Mouse (Mus musculus): Measurements from ENCODE around the gene Zfp819. TPM values are rescaled to one million over a fixed set of nuclear protein-coding genes. Genes with fewer than 3 reads are reported as not detected.
A peak's percentile ranks its signal among the peaks of the same experiment; 100 is the strongest.

Zfp819 gene
- 0.25 and 0.27 TPM in 2 replicates for polyA plus RNA-seq (2015; fragmentation: Nextera tagmentation; extraction: Ambion mirVana)

DNA sequence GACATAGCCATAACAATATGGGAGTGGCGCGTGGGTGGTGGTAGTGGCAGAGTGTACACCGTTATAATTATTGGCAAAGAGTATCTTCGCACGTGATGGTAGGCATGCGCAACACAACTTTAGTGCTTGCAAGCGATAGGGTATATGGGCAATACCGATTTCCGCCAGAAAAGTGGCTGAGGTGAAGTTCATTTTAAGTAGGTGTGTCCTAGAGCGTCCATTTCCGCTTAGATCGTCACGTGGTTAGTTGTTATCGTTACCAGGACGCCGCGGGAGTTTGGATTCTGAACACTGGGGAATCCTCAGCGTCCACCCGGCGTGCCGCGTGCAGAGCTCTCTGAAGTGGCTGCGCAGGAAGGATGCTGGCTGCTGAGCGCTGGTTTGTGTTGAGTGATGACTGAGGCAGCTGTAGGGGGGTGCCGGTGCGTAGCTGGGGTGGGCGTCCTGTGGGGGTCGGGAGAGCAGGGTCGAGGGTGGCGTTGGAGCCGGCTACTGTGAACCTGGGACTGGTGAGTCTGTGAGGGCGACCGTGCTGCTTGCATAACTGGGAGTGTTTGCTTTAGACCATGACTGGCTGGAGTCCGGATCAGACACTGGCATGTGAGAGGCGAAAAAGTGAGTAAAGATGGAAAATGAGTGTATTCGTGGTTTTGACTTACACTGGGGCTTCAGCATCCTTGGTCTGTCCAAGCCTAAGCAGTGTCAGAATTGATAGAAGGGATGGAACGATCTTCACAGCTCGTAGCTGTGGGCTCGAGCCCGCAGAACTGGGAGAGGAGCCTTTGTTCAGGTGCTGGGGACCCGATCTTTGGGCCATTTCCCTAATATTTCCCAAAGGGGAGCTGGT is at the start of gene Zfp819:
Zfp819 (plus strand) TSS at position 274 of the 847 bp plus-strand sequence.
- no peaks in the 10 kb centered on the region for H3K9me3 ChIP-seq
- no peak within 1 kb of the TSS for H3K27ac ChIP-seq (replicated peaks)
- peak; percentile 90 for ATAC-seq (replicated peaks)

DNA sequence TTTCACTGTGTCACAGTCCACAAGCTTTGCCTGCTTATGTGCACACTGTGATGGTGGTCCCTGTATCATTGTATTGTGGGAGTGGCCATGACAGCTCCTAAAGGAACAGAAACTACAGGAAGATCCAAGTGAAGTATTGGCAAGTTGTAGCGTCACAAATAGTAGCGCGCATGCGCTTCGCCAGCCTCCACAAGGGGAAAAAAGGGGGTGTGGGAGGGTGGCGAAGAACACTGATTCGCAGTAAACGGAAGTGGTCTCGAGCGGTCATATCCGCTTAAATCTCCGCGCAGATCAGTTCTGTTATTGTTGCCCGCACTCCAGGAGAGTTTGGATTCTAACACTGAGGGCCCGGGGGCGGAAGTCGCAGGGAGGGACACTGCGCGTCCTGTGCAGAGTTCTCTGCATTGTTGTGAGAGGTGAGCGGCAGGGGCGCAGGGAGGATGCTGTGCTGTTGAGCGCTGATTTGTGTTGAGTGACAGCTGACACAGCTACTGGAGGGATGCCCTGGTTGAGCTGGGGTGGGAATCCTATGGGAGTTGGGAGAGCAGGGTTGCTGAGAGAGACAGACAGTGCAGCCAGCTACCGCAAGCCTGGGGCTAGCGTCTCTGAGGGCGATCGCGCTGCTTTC is 44.8 kb upstream of the Zfp819 start, which contains the start of gene Zfp658:
Zfp658 (plus strand) TSS at position 251 of the 628 bp plus-strand sequence.
- Histone ChIP-seq H3K4me1 (peaks cover 21% of the 10 kb centered on the region), H3K4me3 (peak within 1 kb of the TSS; percentile 54), H3K9ac (replicated peaks) (peak within 1 kb of the TSS; percentile 64), H3K9me3 (no peaks in the 10 kb centered on the region), H3K27me3 (no peaks in the 10 kb centered on the region), H3K4me2 (replicated peaks) (peak within 1 kb of the TSS; percentile 69), H3K36me3 (peaks cover 24% of the 10 kb centered on the region), H3K27ac (replicated peaks) (peak within 1 kb of the TSS; percentile 85)
- under 1% methylated on average over 27 of the region's 27 CpGs for whole genome bisulfite sequencing
- ATAC-seq (replicated peaks) = peak; percentile 96

More for the DNA sequence above, at the start of gene Zfp819:
- WGBS = 14% methylated on average over 41 of the region's 41 CpGs
- peak within 1 kb of the TSS; percentile 67 for H3K4me2 ChIP-seq (replicated peaks)
- peak within 1 kb of the TSS; percentile 28; the same call in 1 of the 2 replicates for H3K9ac ChIP-seq (replicated peaks)
- H3K4me3 ChIP-seq = peak within 1 kb of the TSS; percentile 43
- H3K4me1 ChIP-seq = peaks cover 8% of the 10 kb centered on the region; the same call in 1 of the 2 replicates
- no peaks in the 10 kb centered on the region for H3K27me3 ChIP-seq
- no peaks in the 10 kb centered on the region for H3K36me3 ChIP-seq

- ATAC-seq (replicated peaks) = peak; percentile 6; the same call in 1 of the 2 replicates
- peak overlapping the region; percentile 69 for H3K4me2 ChIP-seq (replicated peaks)
- WGBS = under 1% methylated on average over 10 of the region's 10 CpGs
These were observed 44.3 kb upstream of the Zfp819 start for GRCm38 (mm10) chr7:43562651-43563070.

DNA sequence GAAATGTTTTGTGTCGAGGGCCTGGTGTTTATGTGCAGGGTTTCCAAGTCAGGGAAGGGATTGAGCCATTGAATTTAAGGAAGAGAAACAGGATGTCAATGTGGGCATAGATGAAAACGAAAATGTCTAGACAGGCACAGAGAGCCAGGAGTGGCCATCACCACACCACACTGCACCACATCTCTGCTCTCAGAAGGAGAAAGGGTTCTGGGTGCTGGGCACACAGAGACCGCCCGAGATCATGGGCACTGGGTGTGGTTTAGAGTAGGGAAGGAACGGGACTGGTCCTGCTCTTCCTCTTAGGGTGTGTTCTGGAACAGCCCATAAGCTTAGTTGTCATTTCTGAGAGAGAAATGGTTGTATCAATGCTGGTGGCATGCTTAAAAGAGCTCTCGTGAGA is 43.7 kb upstream of the Zfp819 start:
- H3K4me1 ChIP-seq = peaks cover 21% of the 10 kb centered on the region
- H3K9ac ChIP-seq (replicated peaks) = peak overlapping the region; percentile 64
- no peaks in the 10 kb centered on the region for H3K27me3 ChIP-seq
- H3K4me2 ChIP-seq (replicated peaks) = peak overlapping the region; percentile 69
- peaks cover 35% of the 10 kb centered on the region for H3K36me3 ChIP-seq
- no peak overlapping the region for H3K27ac ChIP-seq (replicated peaks)
- ATAC-seq (replicated peaks) = no peak
- no peaks in the 10 kb centered on the region for H3K9me3 ChIP-seq
- H3K4me3 ChIP-seq = peak overlapping the region; percentile 54
- 46% methylated on average over 6 of the region's 6 CpGs for WGBS

More at GRCm38 (mm10) chr7:43562651-43563070, 44.3 kb upstream of the Zfp819 start:
- H3K9me3 ChIP-seq = no peaks in the 10 kb centered on the region
- peak overlapping the region; percentile 54 for H3K4me3 ChIP-seq
- peaks cover 21% of the 10 kb centered on the region for H3K4me1 ChIP-seq
- H3K9ac ChIP-seq (replicated peaks) = peak overlapping the region; percentile 64
- H3K36me3 ChIP-seq = peaks cover 29% of the 10 kb centered on the region
- H3K27ac ChIP-seq (replicated peaks) = peak overlapping the region; percentile 85
- no peaks in the 10 kb centered on the region for H3K27me3 ChIP-seq

DNA sequence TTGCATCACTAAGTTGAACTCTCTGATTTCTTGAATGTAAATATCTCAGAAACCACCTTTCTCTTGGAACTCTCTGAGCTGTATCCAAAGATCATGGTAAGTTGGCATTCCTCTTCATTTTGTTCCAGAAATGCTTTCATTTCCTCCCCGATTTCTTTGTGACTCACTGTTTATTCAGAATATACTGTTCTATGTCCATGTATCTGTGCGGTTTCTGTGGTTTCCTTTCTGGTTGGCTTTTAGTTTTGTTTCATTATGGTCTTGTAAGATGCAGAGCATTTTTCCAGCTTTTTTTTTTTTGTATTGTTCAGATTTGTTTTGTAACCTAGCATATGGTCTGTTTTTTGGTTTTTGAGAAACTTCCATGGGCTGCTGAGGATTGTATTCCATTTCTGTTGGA is 35.8 kb upstream of the Zfp819 start:
- Histone ChIP-seq H3K4me2 (replicated peaks) (no peak overlapping the region), H3K27me3 (no peaks in the 10 kb centered on the region), H3K4me3 (no peak overlapping the region), H3K9me3 (no peaks in the 10 kb centered on the region), H3K9ac (replicated peaks) (no peak overlapping the region), H3K4me1 (no peaks in the 10 kb centered on the region), H3K36me3 (peaks cover 80% of the 10 kb centered on the region), H3K27ac (replicated peaks) (no peak overlapping the region)
- 95% methylated on average over 2 of the region's 2 CpGs for WGBS
- ATAC-seq (replicated peaks) = no peak

- Histone ChIP-seq H3K4me2 (replicated peaks) (peak within 1 kb of the TSS; percentile 73), H3K27ac (replicated peaks) (peak within 1 kb of the TSS; percentile 87), H3K9me3 (no peaks in the 10 kb centered on the region), H3K36me3 (peaks cover 23% of the 10 kb centered on the region), H3K9ac (replicated peaks) (peak within 1 kb of the TSS; percentile 78), H3K4me1 (peaks cover 23% of the 10 kb centered on the region), H3K4me3 (peak within 1 kb of the TSS; percentile 64), H3K27me3 (no peaks in the 10 kb centered on the region)
- under 1% methylated on average over 37 of the region's 37 CpGs for WGBS
- ATAC-seq (replicated peaks) = peak; percentile 99
These were observed 27.4 kb upstream of the Zfp819 start, which contains the start of gene Zfp719 for GRCm38 (mm10) chr7:43579440-43580171. Gene Zfp719, plus strand, starts transcription at chr7:43579610.

DNA sequence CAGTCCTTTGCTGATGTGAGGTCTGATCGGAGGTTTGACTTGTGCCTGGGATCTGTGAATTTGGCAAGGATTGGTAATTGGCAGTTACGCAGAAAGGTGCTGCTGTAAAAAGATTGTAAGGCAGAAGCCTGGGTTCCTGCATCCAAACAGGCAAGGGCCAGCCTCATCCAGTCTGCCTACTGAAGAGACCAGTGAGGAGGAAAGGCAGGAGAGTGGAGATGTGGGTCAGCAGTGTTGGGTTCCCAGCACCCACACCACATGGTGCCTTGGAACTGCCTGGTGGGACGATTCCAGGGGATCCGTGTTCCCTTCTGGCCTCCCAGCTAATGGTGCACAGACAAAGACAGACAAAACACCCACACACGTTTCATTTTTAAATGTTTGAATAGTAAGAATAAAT is 26.4 kb upstream of the Zfp819 start:
- peak overlapping the region; percentile 78 for H3K9ac ChIP-seq (replicated peaks)
- 64% methylated on average over 5 of the region's 5 CpGs for WGBS
- H3K36me3 ChIP-seq = peaks cover 23% of the 10 kb centered on the region
- H3K27ac ChIP-seq (replicated peaks) = no peak overlapping the region
- H3K4me1 ChIP-seq = peaks cover 23% of the 10 kb centered on the region
- H3K4me3 ChIP-seq = peak overlapping the region; percentile 64
- no peaks in the 10 kb centered on the region for H3K9me3 ChIP-seq
- peak overlapping the region; percentile 73 for H3K4me2 ChIP-seq (replicated peaks)
- no peak for ATAC-seq (replicated peaks)
- no peaks in the 10 kb centered on the region for H3K27me3 ChIP-seq

DNA sequence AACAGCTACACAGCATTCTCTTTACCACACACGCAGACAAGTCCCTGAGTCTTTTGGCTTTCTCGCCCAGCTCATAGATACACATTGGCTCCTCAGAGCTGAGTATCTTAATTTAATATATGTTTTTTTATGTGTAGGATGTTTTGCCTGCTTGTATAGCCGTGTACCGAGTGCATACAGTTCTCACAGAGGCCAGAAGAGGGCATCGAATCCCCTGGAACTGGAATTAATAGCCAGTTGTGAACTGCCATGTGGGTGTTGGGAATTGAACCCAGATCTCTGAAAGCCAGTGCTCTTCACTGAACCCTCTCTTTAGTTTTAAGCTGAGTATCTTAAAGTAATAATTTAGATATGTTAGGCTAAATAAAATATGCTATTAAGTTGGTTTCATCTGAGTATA is 22.2 kb upstream of the Zfp819 start:
- Histone ChIP-seq H3K4me3 (no peak overlapping the region), H3K9ac (replicated peaks) (no peak overlapping the region), H3K4me2 (replicated peaks) (no peak overlapping the region), H3K4me1 (peaks cover 19% of the 10 kb centered on the region), H3K36me3 (peaks cover 57% of the 10 kb centered on the region), H3K9me3 (no peaks in the 10 kb centered on the region), H3K27ac (replicated peaks) (no peak overlapping the region), H3K27me3 (no peaks in the 10 kb centered on the region)
- WGBS = 90% methylated on average over 5 of the region's 5 CpGs
- ATAC-seq (replicated peaks) = no peak

DNA sequence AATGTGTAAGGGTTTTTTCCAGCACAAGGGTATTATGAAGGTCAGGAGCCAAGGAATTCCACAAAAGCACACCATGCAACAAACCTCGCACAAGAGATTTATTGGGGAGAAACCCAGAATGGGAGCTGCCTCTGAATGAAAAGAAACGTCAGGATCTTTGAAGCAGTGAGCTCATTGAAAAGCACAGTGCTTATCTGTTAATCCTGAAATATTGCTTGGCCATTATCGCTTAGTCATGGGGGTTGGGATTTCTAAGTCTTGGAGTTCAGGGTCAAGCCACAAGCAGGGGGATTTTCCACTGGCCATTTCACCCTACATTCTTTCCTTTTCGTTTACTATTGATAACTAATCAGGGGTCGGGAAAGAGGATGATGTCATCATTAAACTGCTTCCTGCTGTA is 5.1 kb upstream of the Zfp819 start:
- no peak overlapping the region for H3K4me2 ChIP-seq (replicated peaks)
- ATAC-seq (replicated peaks) = no peak
- no peak overlapping the region for H3K27ac ChIP-seq (replicated peaks)
- no peaks in the 10 kb centered on the region for H3K9me3 ChIP-seq
- peaks cover 3% of the 10 kb centered on the region; the same call in 1 of the 2 replicates for H3K4me1 ChIP-seq
- H3K9ac ChIP-seq (replicated peaks) = no peak overlapping the region
- no peak overlapping the region for H3K4me3 ChIP-seq
- WGBS = 15% methylated on average over 5 of the region's 5 CpGs
- no peaks in the 10 kb centered on the region for H3K36me3 ChIP-seq
- no peaks in the 10 kb centered on the region for H3K27me3 ChIP-seq

- Histone ChIP-seq H3K27ac (replicated peaks) (no peak overlapping the region), H3K36me3 (no peaks in the 10 kb centered on the region), H3K9me3 (no peaks in the 10 kb centered on the region), H3K4me3 (no peak overlapping the region), H3K9ac (replicated peaks) (no peak overlapping the region), H3K4me1 (peaks cover 8% of the 10 kb centered on the region; the same call in 1 of the 2 replicates), H3K4me2 (replicated peaks) (peak overlapping the region; percentile 67), H3K27me3 (no peaks in the 10 kb centered on the region)
- WGBS = 54% methylated on average over 5 of the region's 5 CpGs
- ATAC-seq (replicated peaks) = no peak
These were observed 846 bp downstream of the Zfp819 start for GRCm38 (mm10) chr7:43607743-43608287.

DNA sequence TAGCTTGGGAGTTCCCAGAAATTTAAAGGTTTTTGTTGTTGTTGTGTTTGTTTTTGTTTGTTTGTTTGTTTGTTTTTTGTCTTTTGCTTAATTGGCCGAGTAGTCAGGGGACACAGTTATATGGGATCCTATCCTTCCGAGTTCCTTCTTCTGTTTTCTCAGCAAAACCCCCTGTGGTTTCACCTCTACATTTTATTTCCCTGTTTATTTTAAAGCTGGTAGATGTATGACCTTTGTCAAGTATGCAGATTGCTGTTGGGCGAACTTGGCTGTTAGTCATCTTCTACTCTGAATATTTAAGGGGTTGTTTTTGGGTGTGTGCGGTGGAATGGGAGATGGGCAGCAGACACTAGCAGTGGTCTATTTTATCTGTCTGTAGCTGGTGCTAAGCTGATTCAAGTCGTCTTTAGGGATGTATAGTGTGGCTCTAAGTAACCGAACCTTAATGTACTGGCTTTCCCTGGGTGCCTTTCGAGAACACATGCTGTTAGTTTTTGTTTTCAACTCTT is 1.4 kb downstream of the Zfp819 start:
- 84% methylated on average over 7 of the region's 7 CpGs for WGBS

More for the DNA sequence above, 1.4 kb downstream of the Zfp819 start:
- H3K4me1 ChIP-seq = peaks cover 8% of the 10 kb centered on the region; the same call in 1 of the 2 replicates
- H3K9me3 ChIP-seq = no peaks in the 10 kb centered on the region
- H3K4me2 ChIP-seq (replicated peaks) = no peak overlapping the region
- H3K9ac ChIP-seq (replicated peaks) = no peak overlapping the region
- ATAC-seq (replicated peaks) = no peak
- H3K36me3 ChIP-seq = no peaks in the 10 kb centered on the region
- no peak overlapping the region for H3K4me3 ChIP-seq
- H3K27ac ChIP-seq (replicated peaks) = no peak overlapping the region
- no peaks in the 10 kb centered on the region for H3K27me3 ChIP-seq
